Mouse (Mus musculus) gonadal fat pad, adult 2 months (tissue): ENCODE measurements around the gene Pou2f2. TPM values are rescaled to one million over a fixed set of nuclear protein-coding genes. Genes with fewer than 3 reads are reported as not detected.

Source experiments
- DNase-seq: peaks from one replicate; pipeline ENCODE4 v3.0.0-alpha.2; 2012; ENCODE audit warnings: low read depth
- polyA plus RNA-seq: library from polyadenylated mRNA; depleted of rRNA; stranded (reverse); fragments of >200 nt; gene quantifications from 2 replicates; pipeline ENCODE4 v1.2.3, GENCODE M21; 2012; rRNA removed

Pou2f2 gene
- polyA plus RNA-seq = 1.1 and 1.2 TPM in 2 replicates

DNA sequence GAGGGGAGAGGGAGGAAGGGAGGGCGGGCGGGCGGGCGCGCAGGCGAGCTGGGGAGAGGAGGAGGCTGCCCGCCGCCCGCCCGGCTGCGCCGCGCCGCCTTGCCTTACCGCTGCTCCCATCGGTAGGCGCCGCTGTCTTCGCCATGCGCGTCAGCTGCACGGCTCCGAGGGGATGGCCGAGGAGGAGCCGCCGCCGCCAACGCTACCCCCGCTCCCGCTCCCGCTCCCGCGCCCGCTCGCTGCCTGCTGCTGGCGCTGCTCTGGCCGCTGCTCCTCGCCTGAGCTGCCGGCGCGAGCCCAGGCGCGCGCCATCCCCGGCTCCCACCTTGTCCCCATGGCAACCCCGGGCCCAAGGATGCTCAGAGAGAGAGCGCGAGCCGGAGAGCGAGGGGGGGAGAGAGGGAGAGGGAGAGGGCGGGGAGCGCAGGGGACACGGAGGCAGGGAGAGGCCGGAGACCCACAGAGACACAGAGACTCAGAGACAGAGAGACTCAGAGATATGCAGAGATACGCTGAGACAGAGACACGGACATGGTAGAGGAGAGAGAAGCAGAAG is at the start of gene Pou2f2:
Gene Pou2f2 (minus strand): TSS at position 121 of the 556 bp plus-strand sequence.
- no peak for DNase-seq

DNA sequence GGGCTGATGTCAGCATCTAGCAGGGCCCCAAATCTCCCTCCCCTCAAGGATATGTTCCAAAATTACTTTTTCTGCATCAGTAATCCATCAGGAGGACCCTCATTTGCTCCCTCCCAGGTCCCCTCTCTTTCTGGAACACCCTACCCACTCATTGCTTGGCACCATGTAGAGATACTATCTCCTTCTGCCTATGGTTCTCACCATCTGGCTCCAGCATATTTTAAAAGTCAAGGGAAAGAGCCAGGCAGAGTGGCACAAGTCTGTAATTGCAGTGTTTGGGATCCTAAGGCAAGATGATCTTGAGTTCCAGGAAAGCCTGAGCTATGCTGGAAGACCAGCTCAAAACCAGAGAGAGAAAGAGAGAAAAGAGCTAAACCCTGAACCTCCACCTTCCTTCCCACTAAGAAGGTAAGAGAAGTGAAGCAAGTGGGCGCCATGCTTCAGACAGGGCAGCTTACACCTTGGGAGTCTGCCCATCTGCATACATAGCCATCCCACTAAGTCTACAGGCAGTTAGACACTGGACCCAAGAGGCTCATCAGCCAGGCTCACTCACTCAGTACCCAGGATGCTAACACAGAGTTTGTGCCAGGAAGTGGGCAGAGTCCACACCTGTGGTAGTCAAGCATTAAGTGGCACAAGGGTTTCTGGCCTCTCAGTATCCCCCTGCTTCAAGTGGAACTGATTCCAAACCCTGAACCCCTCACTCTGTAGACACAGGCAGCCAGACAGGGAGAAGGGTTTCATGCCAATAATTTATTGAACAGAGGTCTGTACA is 48.2 kb upstream of the Pou2f2 start:
- DNase-seq = no peak

DNA sequence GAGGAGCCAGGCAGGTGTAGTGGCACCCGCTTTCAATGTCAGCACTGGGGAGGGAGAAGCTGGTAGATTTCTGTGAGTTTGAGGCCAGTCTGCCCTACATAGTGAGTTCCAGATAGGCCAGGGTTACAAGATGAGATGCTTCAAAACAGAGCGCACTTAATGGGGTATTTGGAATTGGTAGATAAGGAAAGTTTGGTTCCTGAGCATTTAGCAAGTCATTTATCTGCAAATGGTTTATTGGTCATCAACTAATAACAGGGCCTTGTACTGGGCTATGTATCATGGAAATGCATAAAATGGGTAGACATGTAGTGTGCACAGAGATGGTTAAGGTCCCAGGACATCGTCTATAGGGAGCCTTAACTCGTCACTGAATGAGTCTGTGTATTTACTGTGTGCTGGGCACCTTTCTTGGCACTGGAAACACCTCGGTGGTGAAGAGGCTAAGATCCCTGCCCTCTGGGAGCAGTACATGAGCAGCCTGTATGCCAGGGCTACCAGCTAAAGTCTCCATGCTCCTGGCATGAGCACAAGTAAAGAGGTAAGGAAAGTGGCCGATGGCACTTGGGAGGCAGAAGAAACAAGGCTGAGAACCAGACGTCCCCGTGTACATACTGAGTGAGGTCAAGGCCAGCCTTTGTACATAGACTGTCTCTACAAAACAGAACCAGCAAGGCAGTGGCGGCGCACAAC is 42.9 kb upstream of the Pou2f2 start:
- no peak for DNase-seq

DNA sequence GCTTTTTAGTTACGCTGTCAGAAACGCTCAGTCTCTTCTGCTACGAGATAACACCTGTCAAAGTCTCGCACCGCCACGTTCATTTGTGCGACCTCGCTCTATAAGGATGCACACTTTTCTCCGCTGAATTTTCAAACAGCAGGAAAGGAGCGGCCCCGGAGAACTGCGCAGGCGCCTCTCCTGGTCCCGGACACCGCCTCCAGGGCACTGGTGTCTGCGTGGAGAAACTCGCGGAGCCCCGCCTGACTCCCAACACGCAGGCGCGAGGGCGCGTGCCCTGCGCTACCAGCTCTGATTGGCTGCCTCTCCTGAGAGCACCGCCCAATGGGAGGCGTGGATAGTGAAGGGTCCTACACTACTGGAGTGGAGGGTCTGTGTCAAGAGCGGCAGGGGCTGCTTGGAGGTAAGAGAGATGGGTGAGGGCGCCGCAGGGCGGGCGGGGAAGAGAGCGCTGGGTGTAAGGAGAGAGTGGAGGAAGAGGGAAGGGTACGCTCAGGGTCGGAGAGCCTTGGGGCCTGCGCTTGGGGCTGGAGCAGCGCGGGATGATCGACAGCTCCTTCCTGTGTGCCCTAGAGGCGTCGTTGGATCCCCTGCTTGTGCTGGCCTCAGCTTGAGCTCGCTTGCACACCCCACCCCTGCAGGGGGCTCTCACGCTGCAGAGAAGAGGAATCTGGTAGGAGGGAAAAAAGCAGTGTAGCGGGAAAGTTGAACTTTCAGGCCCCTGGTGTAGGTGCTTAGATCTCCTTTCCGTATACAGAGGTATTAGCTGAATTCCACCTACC is 41.8 kb upstream of the Pou2f2 start, which contains the start of gene Zfp526:
Gene Zfp526 (plus strand): TSS at position 324 of the 782 bp plus-strand sequence.
- no peak for DNase-seq

DNA sequence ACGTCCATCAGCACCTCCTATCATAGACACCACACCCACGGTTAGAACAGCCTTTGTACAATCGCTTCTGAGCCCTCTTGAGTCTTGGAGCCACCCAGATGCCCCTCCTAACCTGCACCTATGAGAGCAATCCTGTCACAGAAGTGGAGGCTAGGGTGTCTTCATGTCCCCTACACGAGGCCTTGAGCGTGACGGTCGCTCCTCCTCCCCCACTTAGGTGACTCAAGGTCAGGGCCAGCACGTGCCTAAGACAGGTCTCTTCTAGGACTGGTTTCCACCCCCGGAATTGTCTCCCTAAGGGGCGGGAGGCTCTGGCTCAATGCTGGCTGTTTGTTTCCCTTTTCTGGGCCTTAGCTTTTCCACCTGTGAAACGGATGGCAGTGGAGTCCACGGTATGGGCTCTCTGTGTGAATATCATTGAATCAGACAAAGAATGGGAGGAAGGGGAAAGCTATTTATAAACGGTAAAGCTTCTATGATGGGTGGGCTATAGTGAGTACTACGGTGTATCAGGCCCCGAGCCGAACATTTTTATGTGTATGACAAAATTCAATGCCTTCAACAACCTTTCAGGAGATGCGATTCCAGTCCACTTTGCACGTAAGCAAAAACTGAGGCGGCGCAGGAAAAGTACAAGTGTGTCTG is 41.1 kb upstream of the Pou2f2 start, which contains the start of gene Dedd2:
Gene Dedd2 (minus strand): TSS at position 159 of the 645 bp plus-strand sequence.
- no peak for DNase-seq

DNA sequence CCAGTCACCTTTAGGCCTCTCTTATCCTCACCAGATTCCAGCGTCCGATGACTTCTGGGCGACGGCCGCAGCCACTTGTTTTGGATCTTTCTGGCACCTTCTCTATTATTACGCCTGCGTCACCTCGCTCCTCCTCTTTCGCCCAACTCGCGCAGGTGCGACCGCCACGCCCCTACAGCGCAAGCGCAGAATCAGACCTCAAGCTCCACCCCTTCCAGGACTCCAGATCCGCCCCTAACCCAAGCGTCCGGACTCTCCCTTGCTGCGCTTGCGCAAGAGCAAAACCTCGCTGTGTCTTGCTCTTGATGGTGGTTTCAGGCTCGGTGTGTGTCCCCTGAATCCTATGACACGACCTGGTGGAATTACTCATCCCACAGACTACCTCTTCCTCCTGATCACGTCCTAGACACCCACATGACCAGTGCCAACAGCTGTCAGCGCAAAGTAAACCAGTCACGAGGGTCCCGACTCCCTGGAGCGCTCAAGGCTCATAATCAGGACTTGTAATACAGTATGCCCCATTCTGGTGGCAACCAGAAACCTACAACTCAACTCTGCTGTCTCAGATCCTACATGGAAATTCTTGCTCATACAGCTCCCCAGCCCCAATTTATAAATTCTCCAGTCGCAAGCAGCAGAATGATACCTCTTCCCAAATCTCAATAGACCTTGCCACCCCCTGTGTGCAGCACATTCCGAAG is 40.4 kb upstream of the Pou2f2 start:
- no peak for DNase-seq

DNA sequence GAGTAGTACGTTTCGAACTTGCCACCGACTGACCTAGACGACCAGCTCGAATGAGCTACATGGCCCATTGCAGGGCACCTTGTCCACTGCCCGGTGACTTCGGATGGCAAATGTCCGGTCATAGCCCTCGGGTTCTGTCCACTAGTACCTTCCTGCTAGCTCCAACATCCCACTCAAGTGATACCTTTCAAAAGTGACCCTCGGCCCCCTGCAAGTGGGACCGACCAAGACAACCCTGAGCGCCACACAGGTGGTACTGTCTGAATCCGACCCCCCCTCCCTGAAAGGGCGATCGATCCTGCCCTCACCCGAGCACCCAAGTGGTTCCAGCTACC is 39.9 kb upstream of the Pou2f2 start:
- no peak for DNase-seq

DNA sequence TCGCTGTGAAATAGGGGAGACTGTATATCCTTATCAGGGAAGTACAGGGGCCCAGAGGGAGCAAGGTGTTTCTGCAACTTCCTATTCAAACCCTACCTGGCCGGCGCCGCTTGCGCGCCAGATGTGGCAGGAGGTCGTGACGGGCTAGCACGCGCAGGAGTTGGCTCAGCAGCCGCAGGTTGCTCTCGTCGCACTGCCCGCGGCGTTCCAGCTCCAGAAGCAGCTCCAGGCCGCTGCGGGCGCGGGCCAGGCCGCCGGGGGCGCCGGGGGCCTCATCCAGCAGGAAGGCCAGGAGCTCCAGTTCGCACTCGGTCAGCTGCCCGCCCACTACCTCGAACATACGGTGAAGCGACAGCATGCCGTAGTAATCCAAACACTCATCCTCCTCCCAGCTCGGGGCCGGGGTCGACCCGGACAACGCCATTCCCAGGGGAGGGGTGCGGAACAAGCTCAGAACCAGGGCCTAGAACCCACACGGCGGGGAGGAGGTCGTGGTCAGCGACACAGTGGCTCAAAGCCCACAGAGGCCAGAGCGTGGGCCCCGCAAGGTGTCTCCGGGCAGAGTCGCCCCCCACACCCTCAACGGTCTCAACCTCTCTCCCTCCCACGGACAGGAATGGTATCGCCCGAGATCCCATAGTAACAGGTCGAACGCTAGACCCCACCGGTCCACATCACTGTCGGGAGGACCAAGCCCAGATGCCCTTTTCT is 39.3 kb upstream of the Pou2f2 start:
- no peak for DNase-seq

DNA sequence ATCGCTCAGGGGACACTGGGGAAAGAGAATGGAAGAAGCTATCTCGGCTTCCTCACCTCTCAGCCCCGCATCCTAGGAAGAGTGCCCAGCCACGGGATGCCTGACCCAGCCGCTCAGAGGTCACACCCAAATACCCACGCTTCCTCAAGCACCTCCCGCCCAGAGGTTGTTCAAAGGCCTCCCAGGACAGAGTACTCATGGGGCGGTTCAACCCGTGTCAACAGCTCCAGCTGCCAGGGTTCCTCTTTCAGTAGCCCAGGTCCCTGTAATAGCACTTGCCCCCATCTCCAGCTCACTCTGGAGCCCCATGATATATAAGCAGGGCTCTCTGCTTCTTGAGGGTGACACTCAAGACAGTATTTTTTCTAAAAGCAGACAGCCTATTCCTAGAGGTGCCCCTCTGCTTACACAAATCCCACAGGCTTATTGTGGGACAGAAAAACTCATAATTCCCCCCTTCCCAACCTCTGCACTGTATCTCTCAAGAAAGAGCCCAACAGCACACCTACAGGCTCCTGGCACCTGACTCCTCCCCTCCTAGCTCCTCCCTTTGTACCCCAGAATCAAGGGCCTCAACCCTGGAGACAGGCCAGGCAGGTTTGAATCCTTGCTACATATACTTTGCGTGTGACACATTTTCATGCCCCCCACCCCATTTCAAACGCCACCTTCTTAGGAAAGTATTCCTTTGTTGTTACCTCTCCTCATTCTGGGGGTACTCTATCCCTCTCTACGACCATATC is 38.3 kb upstream of the Pou2f2 start:
- no peak for DNase-seq

DNA sequence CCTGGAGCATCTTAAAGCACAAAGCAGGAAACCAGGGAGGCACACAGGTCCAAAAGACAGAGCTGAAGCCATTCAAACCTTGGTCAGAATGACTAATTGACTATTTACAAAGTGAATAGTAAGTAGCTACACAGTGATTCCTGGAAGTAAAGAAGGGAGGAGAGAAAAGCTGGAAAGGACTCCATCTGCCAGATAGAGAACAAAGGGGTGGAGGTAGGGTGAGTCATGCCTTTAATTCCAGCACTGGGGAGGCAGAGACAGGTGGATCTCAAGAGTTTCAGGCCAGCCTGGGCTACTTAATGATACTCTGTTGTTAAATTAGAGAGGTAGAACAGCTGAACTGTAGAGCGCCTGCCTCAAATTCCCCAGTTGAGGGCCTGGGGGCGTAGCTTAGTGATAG is 34.6 kb upstream of the Pou2f2 start:
- DNase-seq = no peak

DNA sequence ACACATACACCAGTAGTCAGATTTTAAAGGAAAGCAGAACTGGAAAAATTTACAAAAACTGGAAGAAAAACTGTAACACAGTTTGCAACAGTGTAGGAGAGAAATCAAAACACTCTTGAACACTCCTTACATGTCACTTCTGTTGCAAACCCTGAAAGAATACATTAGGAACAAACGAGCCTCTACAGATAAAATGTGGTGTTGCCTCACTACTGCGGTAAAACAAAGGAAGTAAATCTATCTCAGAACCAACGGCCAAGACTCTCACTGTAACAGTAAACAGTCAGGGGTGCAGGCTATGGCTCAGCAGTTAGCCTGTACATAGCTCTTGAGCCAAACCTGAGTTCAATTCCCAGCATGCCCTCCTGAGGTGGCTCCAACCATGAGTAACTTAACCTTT is 33.6 kb upstream of the Pou2f2 start:
- DNase-seq = no peak

DNA sequence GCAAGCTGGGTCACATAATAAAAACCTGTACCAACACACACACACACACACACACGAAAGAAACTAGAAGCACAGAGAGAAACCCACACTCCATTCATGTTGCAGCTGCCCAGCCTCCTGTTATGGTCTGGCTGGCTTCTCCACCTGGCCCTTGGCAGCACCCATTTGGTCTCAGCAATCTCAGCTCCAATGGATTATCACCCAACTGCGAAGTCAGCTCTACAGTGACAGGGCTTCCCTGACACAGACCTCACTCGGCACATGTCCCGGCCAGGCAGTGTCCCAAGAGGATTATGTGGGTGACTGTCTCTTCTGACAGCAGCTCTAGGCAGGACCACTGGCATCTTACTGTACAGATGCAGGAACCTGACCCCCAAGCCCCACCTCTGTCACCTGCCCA is 31.0 kb upstream of the Pou2f2 start:
- no peak for DNase-seq

DNA sequence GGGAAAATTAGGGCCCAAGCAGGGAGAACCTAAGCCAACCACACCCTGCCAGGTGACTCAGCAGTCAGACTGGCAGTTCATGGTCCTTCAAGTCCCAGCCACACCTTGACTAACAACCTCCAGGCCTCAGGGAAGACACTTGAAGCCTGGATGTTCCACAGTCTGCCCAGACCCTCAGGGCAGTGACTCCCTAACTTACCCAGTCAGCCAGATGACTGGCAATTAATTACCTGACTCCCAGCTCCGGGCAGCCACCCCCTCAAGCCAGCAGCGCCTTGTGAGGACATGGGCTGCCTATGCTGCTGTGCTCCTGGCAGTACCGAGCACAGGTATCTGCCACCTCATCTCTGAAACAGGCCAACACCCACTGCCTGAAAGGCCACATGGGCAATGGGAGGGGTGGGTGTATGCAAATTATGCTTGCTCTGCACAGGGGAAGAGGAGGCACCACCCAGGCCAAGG is 29.7 kb upstream of the Pou2f2 start:
- no peak for DNase-seq

DNA sequence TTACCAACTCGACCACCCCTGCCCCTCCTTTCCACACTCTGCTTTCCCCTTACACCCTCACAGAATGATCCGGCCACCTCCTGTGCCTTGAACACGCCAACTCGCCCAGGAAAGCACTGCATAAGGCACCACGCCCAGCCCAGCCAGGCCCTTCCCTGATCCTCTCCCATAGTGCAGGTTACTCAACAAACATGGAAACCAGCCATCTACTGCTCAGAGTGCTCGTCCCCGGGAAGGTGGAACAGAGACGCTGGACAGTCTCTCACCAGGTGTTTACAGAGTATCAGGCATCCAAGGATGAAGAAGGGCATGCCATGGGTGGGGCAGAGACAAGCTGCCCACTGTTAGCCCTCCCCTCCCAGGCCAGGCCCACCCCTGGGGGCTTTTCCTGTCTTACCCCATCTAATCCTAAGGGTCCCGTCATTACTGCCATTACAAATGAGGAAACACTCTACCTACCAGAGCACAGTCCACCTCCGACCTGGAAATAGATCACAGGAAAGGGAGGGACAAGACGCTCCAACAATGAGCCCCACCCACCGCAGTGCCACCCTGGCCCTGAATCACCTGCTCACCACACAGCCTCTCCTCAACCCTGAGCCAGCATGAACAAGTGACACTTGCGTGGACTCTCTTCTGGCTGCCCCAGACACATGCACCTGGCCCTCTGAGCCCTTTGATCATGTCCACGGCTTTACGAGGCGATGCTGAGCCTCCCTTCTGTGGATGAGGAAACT is 26.7 kb upstream of the Pou2f2 start:
- DNase-seq = no peak

DNA sequence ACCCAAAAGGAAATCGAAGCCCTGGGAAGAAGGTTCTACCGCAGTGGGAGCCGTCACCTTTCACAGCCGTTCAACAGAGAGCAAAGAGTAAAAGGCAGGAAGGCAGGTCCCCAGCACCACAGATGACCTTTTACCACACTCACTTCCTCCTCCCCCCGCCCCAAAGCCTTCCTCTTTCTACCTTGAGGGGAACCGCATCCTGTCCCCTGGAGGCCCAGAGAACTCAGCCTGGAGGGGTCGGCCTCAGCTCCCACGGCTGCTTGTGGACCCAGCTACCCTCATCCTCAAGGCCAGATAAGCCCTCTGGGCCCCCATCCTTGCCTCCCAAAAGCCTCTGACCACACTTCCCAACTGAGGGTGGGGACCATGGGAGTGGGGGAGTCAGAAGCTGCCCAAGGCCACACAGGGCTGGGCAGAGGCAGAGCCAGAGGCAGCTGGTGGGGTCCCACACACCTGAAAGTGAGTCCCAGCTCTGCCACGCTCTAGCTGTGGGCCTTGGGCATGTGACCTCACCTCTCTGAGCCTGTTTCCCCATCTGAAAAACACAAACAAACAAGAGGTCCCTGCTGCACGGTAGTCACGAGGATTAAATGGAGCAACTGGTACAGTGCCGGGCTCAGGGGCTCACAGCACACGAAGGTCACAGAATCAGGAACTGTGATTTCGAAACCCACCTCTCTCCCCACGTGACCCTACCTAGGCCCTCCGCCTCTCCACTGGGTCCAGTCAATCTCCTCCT is 26.0 kb upstream of the Pou2f2 start:
- DNase-seq = no peak

DNA sequence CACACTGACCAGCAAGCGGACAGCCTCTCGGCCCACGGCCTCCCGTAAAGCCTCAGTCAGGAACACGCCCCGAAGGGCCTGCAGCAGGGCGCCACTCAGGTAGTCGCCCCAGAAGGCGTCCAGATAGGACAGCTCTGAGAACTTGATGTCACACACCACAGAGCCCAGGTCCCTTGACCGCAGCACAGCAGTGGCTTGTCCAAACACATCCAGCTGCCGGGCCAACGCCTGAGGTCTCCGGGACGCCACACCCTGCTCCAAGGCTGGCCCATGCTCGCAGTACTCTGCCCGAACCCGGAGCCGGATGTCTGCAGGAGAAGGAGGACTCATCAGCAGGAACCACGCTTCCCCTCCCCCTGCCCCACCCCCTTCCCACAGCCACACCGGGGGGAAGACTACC is 24.1 kb upstream of the Pou2f2 start:
- DNase-seq = no peak

DNA sequence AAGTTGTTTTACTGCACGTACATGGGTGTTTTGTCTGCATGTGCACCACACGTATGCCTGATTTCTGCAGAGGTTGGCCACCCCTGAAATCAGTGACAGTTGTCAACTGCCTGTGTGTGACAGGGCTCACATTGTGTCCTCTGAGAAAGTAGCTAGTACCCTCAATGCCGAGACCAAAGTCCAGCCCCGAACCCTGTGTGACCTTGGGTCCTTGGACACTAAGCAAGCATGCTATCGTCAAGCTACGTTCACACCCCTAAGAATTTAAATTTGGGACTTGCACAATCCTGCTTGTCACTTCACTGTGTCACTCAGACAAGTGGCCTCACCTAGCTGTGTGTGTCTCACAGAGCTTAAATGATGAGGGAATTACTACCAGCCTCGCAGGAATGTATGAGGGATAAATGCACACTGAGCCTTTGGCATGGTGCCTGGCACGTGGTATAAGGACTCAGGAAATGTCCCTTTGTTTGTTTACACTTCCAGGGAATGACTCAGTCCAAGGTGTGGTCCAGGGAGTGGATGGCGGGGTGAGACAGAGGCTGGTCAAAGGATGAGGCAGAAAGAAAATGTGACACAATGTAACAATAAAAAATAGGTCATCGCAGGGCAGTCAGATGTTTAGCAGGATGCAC is 18.0 kb upstream of the Pou2f2 start:
- no peak for DNase-seq

DNA sequence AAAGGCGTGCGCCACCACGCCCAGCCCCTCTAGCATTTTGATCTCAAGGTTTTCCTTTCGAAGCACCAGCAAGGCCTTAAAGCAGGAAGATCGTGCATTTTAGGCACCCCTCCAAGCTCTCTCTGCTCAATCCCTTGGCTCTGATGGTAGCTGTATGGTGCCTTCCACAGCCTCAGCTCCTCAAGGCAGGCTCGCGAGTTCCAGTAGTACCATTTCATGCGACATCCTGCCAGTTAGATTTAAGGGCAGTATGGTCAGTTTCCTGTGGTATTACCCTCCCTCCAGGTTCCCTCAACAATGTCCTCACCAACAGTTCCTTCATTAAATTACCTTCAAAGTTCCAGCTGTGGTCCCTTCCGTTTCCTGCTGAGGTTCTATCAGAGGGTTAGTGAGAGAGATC is 16.6 kb upstream of the Pou2f2 start:
- no peak for DNase-seq
